Comparison of ENCODE assay signal across 28 mouse cellular contexts in genomic region chr10:41576328-41576833, GRCm38 (mm10). TPM values are rescaled to one million over a fixed set of nuclear protein-coding genes. Genes with fewer than 3 reads are reported as not detected.
DNase-seq lines count a peak whose midpoint lies in the region; ATAC-seq and TF ChIP-seq lines count a peak whose summit lies in the region.
"Had no signal": no experiment of that assay in that cellular context is flagged by ENCODE, and none has a peak within 500 bp of the region (broad histone marks: within the 10 kb centered on the region; RNA-seq: fewer than 3 reads in every experiment).

No protein-coding gene starts in this region.

- H3K4me2 ChIP-seq in midbrain, embryonic 11.5 days, result no peak overlapping the region
- no peak overlapping the region for H3K4me2 ChIP-seq in midbrain, postnatal 0 days (ENCODE audit: low read depth, low read length, poor library complexity, severe bottlenecking)
- H3K4me2 ChIP-seq: embryonic facial prominence, embryonic 12.5 days; forebrain, embryonic 12.5 days; forebrain, embryonic 15.5 days; heart, embryonic 12.5 days; heart, embryonic 15.5 days; hindbrain, embryonic 13.5 days; intestine, embryonic 15.5 days had no signal

- H3K4me1 ChIP-seq in midbrain, embryonic 11.5 days (ENCODE audit: control insufficient read depth, insufficient read depth, low read length), result no peaks in the 10 kb centered on the region; the same call in 1 of the 2 replicates
- no peaks in the 10 kb centered on the region for H3K4me1 ChIP-seq in midbrain, postnatal 0 days (ENCODE audit: insufficient read depth, low read length)
- H3K4me1 ChIP-seq: forebrain, embryonic 12.5 days; forebrain, embryonic 15.5 days had no signal

- no peak for DNase-seq in gastrocnemius, adult 2 months
- DNase-seq in gastrocnemius, adult 8-10 months (ENCODE audit: low spot score in 2 of 2), result no peak
- DNase-seq in midbrain, embryonic 11.5 days (ENCODE audit: low spot score, missing footprints), result peak; percentile 54
- no peak for DNase-seq in midbrain, postnatal 0 days (ENCODE audit: low spot score)
- peak; percentile 81 for DNase-seq in NIH3T3 (ENCODE audit: low read depth)
- DNase-seq in fibroblast of lung, adult 2 months (ENCODE audit: low read depth), result peak; percentile 33
- DNase-seq in layer of hippocampus, postnatal 10 days (ENCODE audit: low spot score in 2 of 2), result no peak
- DNase-seq in urinary bladder, postnatal 4 days (ENCODE audit: low spot score in 2 of 2), result no peak
- DNase-seq: adrenal gland, adult 8-10 months; adrenal gland, postnatal 25 days; cerebellum, adult 18-20 months; cerebellum, adult 9-10 months; cerebellum, postnatal 14 days; gastrocnemius, postnatal 25 days; heart, adult 18-20 months; heart, postnatal 10 days; heart, postnatal 36 days had no signal

- no peak overlapping the region for H3K4me3 ChIP-seq in gastrocnemius, adult 2 months
- no peak overlapping the region for H3K4me3 ChIP-seq in midbrain, embryonic 11.5 days (ENCODE audit: low read depth, low read length)
- no peak overlapping the region for H3K4me3 ChIP-seq in midbrain, postnatal 0 days (ENCODE audit: low read depth, low read length)
- H3K4me3 ChIP-seq: embryonic facial prominence, embryonic 12.5 days; forebrain, embryonic 12.5 days; forebrain, embryonic 15.5 days; heart, embryonic 12.5 days; heart, embryonic 15.5 days; hindbrain, embryonic 10.5 days; hindbrain, embryonic 13.5 days; intestine, embryonic 15.5 days had no signal

- H3K9me3 ChIP-seq in midbrain, embryonic 11.5 days (ENCODE audit: control insufficient read depth, low read length), result no peaks in the 10 kb centered on the region
- no peaks in the 10 kb centered on the region for H3K9me3 ChIP-seq in midbrain, postnatal 0 days (ENCODE audit: low read length)
- H3K9me3 ChIP-seq: embryonic facial prominence, embryonic 12.5 days; forebrain, embryonic 12.5 days; forebrain, embryonic 15.5 days; heart, embryonic 12.5 days; heart, embryonic 15.5 days; hindbrain, embryonic 10.5 days; hindbrain, embryonic 13.5 days; intestine, embryonic 15.5 days had no signal

- no peaks in the 10 kb centered on the region for H3K27me3 ChIP-seq in midbrain, embryonic 11.5 days (ENCODE audit: control insufficient read depth, insufficient read depth, low read length)
- no peaks in the 10 kb centered on the region for H3K27me3 ChIP-seq in midbrain, postnatal 0 days (ENCODE audit: insufficient read depth, low read length)
- H3K27me3 ChIP-seq: embryonic facial prominence, embryonic 12.5 days; forebrain, embryonic 12.5 days; forebrain, embryonic 15.5 days; heart, embryonic 12.5 days; heart, embryonic 15.5 days; hindbrain, embryonic 13.5 days; intestine, embryonic 15.5 days had no signal

- intact Hi-C loops in gastrocnemius, adult 2 months (cut with DNase I), result no loop called here

- H3K9ac ChIP-seq in midbrain, embryonic 11.5 days (ENCODE audit: low read length), result no peak overlapping the region
- no peak overlapping the region for H3K9ac ChIP-seq in midbrain, postnatal 0 days (replicated peaks; ENCODE audit: low read length, poor library complexity, severe bottlenecking)
- H3K9ac ChIP-seq: embryonic facial prominence, embryonic 12.5 days; forebrain, embryonic 12.5 days; forebrain, embryonic 15.5 days; heart, embryonic 12.5 days; heart, embryonic 15.5 days; hindbrain, embryonic 13.5 days; intestine, embryonic 15.5 days had no signal

- no peaks in the 10 kb centered on the region for H3K36me3 ChIP-seq in midbrain, embryonic 11.5 days (ENCODE audit: control insufficient read depth, insufficient read depth, low read length)
- H3K36me3 ChIP-seq in midbrain, postnatal 0 days (ENCODE audit: insufficient read depth, low read length), result no peaks in the 10 kb centered on the region
- H3K36me3 ChIP-seq: embryonic facial prominence, embryonic 12.5 days; forebrain, embryonic 12.5 days; forebrain, embryonic 15.5 days; heart, embryonic 12.5 days; heart, embryonic 15.5 days; hindbrain, embryonic 10.5 days; hindbrain, embryonic 13.5 days; intestine, embryonic 15.5 days had no signal

- H3K27ac ChIP-seq in gastrocnemius, adult 2 months, result peak overlapping the region; percentile 77
- no peak overlapping the region for H3K27ac ChIP-seq in midbrain, embryonic 11.5 days (ENCODE audit: low read depth, low read length)
- H3K27ac ChIP-seq in midbrain, postnatal 0 days (ENCODE audit: low read depth, low read length), result no peak overlapping the region
- H3K27ac ChIP-seq: embryonic facial prominence, embryonic 12.5 days; forebrain, embryonic 12.5 days; forebrain, embryonic 15.5 days; heart, embryonic 15.5 days; hindbrain, embryonic 10.5 days; hindbrain, embryonic 13.5 days; intestine, embryonic 15.5 days had no signal

- 89% methylated on average over 7 of the region's 7 CpGs for WGBS in midbrain, embryonic 11.5 days
- 86% methylated on average over 7 of the region's 7 CpGs for WGBS in midbrain, postnatal 0 days

- ATAC-seq in midbrain, embryonic 11.5 days (ENCODE audit: low FRiP score), result no peak
- no peak for ATAC-seq in midbrain, postnatal 0 days (ENCODE audit: low FRiP score)
- ATAC-seq: activated CD4-positive, CD25-positive, alpha-beta regulatory T cell, adult 4 months; CD4-positive, CD25-positive, alpha-beta regulatory T cell, adult 4 months; forebrain, embryonic 15.5 days; hindbrain, embryonic 16.5 days; intestine, embryonic 15.5 days had no signal

- TF ChIP-seq CTCF in gastrocnemius, adult 2 months (IDR thresholded peaks at IDR 0.05), result no peak
- TF ChIP-seq CTCF in midbrain, postnatal 0 days (IDR thresholded peaks at IDR 0.05), result no peak

RNA-seq across cellular contexts. Expression of gene Cd164, which starts 57.2 kb away (rescaled TPM):
- total RNA-seq in gastrocnemius, adult 2 months (2021), result 100 to 1,000 TPM; 133 to 157 TPM
- 100 to 1,000 TPM; 129 to 163 (median 141) TPM for total RNA-seq in gastrocnemius, adult 8-10 months (2022)
- polyA plus RNA-seq in midbrain, embryonic 11.5 days (2014; fragmentation: Nextera tagmentation; extraction: Ambion mirVana), result 112 and 126 TPM in 2 replicates
- total RNA-seq in midbrain, postnatal 0 days (2014; rRNA removed), result 29.3 and 31.2 TPM in 2 replicates
- polyA plus RNA-seq in midbrain, postnatal 0 days (2015; fragmentation: Nextera tagmentation; extraction: Ambion mirVana), result 44.5 and 48.2 TPM in 2 replicates
- total RNA-seq in layer of hippocampus, postnatal 10 days (2021), result 10 to 100 TPM; 46.7 to 50.9 TPM

Comparison
In these comparisons a context has a peak if more than half of its experiments do, and no peak if none do; other contexts are left out.
1. DNase-seq: peak in midbrain, embryonic 11.5 days (single experiment), NIH3T3 (single experiment) and fibroblast of lung, adult 2 months (single experiment); none in gastrocnemius, adult 2 months (single experiment), gastrocnemius, adult 8-10 months (0 of 2), midbrain, postnatal 0 days (single experiment), layer of hippocampus, postnatal 10 days (0 of 2) and urinary bladder, postnatal 4 days (0 of 2).